Mouse (Mus musculus): ENCODE results near the gene Tle3. TPM values are rescaled to one million over a fixed set of nuclear protein-coding genes. Genes with fewer than 3 reads are reported as not detected.

The Tle3 gene
- polyA plus RNA-seq, 1 experiment from 2014 or later, result 15.9 TPM

DNA sequence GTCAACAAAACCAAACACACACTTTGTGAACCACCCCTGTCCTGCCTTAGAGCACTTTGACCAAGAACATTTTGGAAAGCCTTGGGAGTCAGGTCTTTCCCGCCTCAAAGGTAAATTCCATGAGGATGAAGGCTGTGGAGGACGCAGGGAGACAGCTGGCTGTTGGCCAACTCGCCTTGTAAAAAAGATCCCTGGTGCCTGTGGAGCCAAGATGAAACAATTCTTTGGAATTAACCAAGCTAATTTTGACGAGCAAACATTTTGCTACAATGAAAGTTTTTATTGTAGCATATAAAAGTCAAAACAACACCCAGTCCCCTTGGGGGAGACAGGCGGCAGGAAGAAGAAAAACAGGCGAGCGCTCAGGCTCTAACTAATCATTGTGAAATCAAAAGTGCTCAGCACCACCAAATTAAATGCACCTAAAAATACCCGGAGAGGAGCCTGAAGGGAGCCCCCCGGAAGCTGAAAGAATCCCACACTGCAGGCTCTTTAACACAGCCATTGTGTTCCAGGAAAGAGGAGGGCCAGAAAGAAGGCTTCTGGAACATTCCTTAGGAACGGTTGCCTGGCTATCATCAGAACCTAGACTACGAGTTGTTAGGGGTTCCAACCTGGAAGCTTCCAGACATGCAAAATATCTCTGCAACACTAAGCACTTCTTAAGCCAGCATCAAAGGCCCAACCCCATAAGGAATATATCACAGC is 69.2 kb downstream of the Tle3 start:
- H3K9me3 ChIP-seq (ENCODE audit: control insufficient read depth, low read length), result no peaks in the 10 kb centered on the region
- 52% methylated on average over 11 of the region's 11 CpGs for WGBS
- no peaks in the 10 kb centered on the region for H3K36me3 ChIP-seq (ENCODE audit: control insufficient read depth, insufficient read depth, low read length)
- ATAC-seq, result no peak
- H3K27ac ChIP-seq (ENCODE audit: low read length), result no peak overlapping the region
- no peak overlapping the region for H3K4me3 ChIP-seq (ENCODE audit: low read length)
- H3K4me2 ChIP-seq (ENCODE audit: low read depth, low read length), result no peak overlapping the region
- no peak overlapping the region for H3K9ac ChIP-seq (ENCODE audit: low read depth, low read length)
- H3K27me3 ChIP-seq (replicated peaks; ENCODE audit: control insufficient read depth, insufficient read depth, low read length), result no peaks in the 10 kb centered on the region
- no peaks in the 10 kb centered on the region for H3K4me1 ChIP-seq (ENCODE audit: control insufficient read depth, insufficient read depth, low read length)

DNA sequence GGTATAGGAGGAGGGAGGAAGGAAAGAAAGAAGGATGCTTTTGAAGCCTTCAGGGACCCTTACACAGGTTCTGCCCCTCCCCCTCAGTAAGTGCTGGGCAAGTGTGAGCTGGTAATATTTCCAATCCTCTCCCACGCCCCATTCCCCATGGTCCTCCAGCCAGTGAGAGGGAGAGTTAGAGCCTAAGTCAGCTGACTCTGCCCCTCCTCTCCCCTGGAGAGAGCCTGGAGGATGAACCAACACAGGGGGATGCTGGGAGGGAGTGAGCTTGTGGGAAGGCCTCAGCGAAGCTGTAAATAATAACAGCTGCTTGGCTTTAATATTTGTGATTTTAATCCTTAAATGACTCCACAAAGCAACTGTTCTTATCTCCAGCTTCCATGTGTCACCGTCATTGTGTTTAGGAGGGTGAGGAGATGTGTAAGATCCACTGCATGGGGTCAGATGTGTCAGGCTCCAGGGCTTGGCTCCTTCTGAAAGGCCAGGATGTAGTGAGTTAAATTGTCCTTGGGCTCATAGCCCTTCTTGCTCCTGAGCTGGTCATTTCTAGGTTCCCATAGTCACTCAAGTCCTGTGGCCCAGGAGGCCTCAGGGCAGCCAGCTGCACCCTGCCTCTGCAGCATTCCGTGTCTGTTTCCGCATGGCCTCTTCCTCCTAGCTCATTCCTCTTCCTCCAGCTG is 70.9 kb downstream of the Tle3 start:
- Histone ChIP-seq H3K9ac (ENCODE audit: low read depth, low read length) (no peak overlapping the region), H3K36me3 (ENCODE audit: control insufficient read depth, insufficient read depth, low read length) (no peaks in the 10 kb centered on the region), H3K4me3 (ENCODE audit: low read length) (no peak overlapping the region), H3K27ac (ENCODE audit: low read length) (no peak overlapping the region), H3K4me2 (ENCODE audit: low read depth, low read length) (no peak overlapping the region), H3K27me3 (replicated peaks; ENCODE audit: control insufficient read depth, insufficient read depth, low read length) (no peaks in the 10 kb centered on the region), H3K9me3 (ENCODE audit: control insufficient read depth, low read length) (no peaks in the 10 kb centered on the region), H3K4me1 (ENCODE audit: control insufficient read depth, insufficient read depth, low read length) (no peaks in the 10 kb centered on the region)
- WGBS, result 50% methylated on average over 5 of the region's 5 CpGs
- no peak for ATAC-seq

DNA sequence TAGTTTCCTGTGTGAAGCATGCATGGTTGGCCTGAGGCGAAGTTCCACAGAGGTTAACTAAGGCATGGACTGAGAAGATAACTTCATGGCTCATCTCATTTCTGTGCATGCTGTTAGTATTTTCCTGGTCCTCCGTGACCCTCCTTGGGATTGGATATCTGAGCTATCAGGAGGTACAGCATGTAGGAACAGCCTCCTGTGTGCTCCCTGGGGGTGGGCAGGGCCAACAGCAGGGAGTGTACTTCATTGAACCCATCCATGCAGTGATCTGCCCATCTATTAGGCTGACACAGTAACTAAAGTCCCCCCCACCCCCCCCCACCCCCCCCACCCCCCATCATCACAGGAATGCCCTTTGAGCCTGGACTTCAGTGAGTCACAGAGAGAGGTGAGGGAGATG is 73.0 kb downstream of the Tle3 start:
- Histone ChIP-seq H3K27ac (ENCODE audit: low read length) (no peak overlapping the region), H3K27me3 (replicated peaks; ENCODE audit: control insufficient read depth, insufficient read depth, low read length) (no peaks in the 10 kb centered on the region), H3K36me3 (ENCODE audit: control insufficient read depth, insufficient read depth, low read length) (no peaks in the 10 kb centered on the region), H3K9me3 (ENCODE audit: control insufficient read depth, low read length) (no peaks in the 10 kb centered on the region), H3K4me3 (ENCODE audit: low read length) (no peak overlapping the region), H3K4me1 (ENCODE audit: control insufficient read depth, insufficient read depth, low read length) (no peaks in the 10 kb centered on the region), H3K4me2 (ENCODE audit: low read depth, low read length) (no peak overlapping the region), H3K9ac (ENCODE audit: low read depth, low read length) (no peak overlapping the region)
- WGBS, result 87% methylated on average over 2 of the region's 2 CpGs
- no peak for ATAC-seq

DNA sequence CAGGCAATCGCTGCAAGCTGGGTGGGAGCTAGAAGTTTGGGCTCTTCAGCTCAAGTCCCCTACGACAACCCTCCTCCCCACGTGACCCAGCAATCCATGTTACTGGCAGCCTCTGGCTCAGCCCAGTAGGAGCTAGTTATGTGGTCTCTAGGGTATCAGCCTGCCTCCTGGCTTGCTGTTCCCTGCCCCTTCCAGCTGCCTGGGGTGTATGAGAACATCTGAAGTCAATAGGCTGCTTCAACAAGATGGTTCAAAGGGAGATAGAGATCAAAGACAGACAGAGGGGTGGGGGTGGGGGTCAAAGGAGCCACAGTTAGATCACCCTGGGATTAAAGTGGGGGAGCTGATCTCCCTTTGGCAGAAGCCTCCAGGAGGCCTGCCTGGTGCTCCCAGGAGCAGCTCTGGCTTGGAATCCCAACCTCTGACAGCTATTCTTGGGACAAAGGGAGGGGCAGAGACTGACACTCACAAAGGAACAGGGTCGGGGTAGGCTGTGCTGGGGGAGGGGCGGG is 73.6 kb downstream of the Tle3 start:
- ATAC-seq, result no peak
- WGBS, result 28% methylated on average over 5 of the region's 5 CpGs

DNA sequence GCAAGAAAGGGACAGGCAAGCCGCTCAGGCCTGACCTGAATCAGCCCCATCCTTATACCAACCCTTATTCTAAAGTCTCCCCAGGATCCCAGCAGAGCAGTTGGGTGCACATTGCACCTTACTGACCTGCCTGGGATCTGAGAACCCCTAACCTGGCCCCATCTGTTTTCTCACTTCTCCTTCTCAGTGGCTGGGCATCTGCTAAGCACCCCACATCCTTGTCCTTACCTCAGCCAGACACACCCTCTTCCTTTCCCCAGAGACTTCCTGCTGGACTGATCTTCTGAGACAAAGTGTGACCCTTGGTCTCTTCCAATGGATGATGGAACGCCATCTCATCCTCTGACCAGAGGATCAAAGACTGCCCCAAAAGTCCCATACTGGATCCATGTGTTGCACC is 74.8 kb downstream of the Tle3 start:
- Histone ChIP-seq H3K27ac (ENCODE audit: low read length) (no peak overlapping the region), H3K9ac (ENCODE audit: low read depth, low read length) (no peak overlapping the region), H3K9me3 (ENCODE audit: control insufficient read depth, low read length) (no peaks in the 10 kb centered on the region), H3K4me2 (ENCODE audit: low read depth, low read length) (no peak overlapping the region), H3K4me1 (ENCODE audit: control insufficient read depth, insufficient read depth, low read length) (no peaks in the 10 kb centered on the region), H3K27me3 (replicated peaks; ENCODE audit: control insufficient read depth, insufficient read depth, low read length) (no peaks in the 10 kb centered on the region), H3K36me3 (ENCODE audit: control insufficient read depth, insufficient read depth, low read length) (no peaks in the 10 kb centered on the region), H3K4me3 (ENCODE audit: low read length) (no peak overlapping the region)
- ATAC-seq, result no peak
- 84% methylated on average over 2 of the region's 2 CpGs for WGBS

More for the DNA sequence above, 73.6 kb downstream of the Tle3 start:
- H3K4me2 ChIP-seq (ENCODE audit: low read depth, low read length), result no peak overlapping the region
- no peaks in the 10 kb centered on the region for H3K27me3 ChIP-seq (replicated peaks; ENCODE audit: control insufficient read depth, insufficient read depth, low read length)
- H3K9ac ChIP-seq (ENCODE audit: low read depth, low read length), result no peak overlapping the region
- no peaks in the 10 kb centered on the region for H3K4me1 ChIP-seq (ENCODE audit: control insufficient read depth, insufficient read depth, low read length)
- H3K27ac ChIP-seq (ENCODE audit: low read length), result no peak overlapping the region
- H3K4me3 ChIP-seq (ENCODE audit: low read length), result no peak overlapping the region
- H3K36me3 ChIP-seq (ENCODE audit: control insufficient read depth, insufficient read depth, low read length), result no peaks in the 10 kb centered on the region
- no peaks in the 10 kb centered on the region for H3K9me3 ChIP-seq (ENCODE audit: control insufficient read depth, low read length)

DNA sequence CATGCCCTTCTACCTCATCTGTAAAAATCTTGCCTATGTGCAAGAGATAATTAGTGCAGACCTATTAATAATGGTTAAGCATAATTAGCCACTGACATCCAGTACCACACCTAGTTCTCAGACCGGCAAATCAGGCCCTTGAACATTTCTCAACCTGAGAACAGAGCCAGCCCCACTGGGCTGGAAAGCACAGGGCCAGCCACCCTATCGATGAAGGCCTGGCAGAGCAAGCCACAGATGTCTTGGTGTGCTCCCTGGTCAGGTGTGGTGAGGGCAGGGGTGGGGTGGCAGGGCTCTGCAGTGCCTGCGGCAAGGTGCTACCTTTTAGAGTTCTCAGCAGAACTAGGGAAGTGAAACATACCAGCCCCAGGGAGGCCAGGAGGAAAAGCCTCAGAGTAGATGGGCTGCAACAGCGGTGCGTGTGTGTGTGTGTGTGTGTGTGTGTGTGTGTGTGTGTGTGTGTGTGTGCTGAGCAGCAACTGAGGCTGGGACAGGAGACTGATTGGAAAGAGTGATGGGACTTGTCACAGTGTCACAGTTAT is 77.3 kb downstream of the Tle3 start:
- Histone ChIP-seq H3K27ac (ENCODE audit: low read length) (no peak overlapping the region), H3K36me3 (ENCODE audit: control insufficient read depth, insufficient read depth, low read length) (no peaks in the 10 kb centered on the region), H3K4me1 (ENCODE audit: control insufficient read depth, insufficient read depth, low read length) (no peaks in the 10 kb centered on the region), H3K4me2 (ENCODE audit: low read depth, low read length) (no peak overlapping the region), H3K9me3 (ENCODE audit: control insufficient read depth, low read length) (no peaks in the 10 kb centered on the region), H3K9ac (ENCODE audit: low read depth, low read length) (no peak overlapping the region), H3K4me3 (ENCODE audit: low read length) (no peak overlapping the region), H3K27me3 (replicated peaks; ENCODE audit: control insufficient read depth, insufficient read depth, low read length) (no peaks in the 10 kb centered on the region)
- 63% methylated on average over 5 of the region's 5 CpGs for WGBS
- ATAC-seq, result no peak

DNA sequence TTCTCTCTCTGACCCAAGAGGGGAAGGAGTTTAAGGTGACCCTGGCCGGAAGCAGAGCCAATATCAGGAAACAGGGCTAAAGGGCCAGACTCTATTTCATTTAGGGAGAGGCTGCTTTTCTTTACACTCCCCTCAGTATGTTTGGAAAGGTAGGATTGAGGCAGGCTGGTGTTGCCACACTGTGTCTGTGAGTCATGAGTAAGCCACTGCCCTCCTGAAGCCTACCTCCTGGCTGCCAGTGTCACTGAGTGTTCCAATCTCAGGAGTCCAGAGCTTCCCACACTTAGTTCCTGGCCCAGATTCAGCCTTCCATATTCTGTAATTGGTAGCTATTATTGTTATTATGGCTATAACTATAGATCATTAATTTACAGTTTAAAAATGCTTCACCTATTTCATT is 79.9 kb downstream of the Tle3 start:
- WGBS, result 71% methylated on average over 1 of the region's 1 CpGs
- ATAC-seq, result no peak
- H3K27me3 ChIP-seq (replicated peaks; ENCODE audit: control insufficient read depth, insufficient read depth, low read length), result no peaks in the 10 kb centered on the region
- H3K4me3 ChIP-seq (ENCODE audit: low read length), result no peak overlapping the region
- H3K27ac ChIP-seq (ENCODE audit: low read length), result no peak overlapping the region
- 0 out of 2 replicates have a peak, but pooled peaks cover 3% of the 10 kb centered on the region for H3K4me1 ChIP-seq (ENCODE audit: control insufficient read depth, insufficient read depth, low read length)
- no peak overlapping the region for H3K4me2 ChIP-seq (ENCODE audit: low read depth, low read length)
- H3K36me3 ChIP-seq (ENCODE audit: control insufficient read depth, insufficient read depth, low read length), result no peaks in the 10 kb centered on the region
- H3K9ac ChIP-seq (ENCODE audit: low read depth, low read length), result no peak overlapping the region
- H3K9me3 ChIP-seq (ENCODE audit: control insufficient read depth, low read length), result no peaks in the 10 kb centered on the region

DNA sequence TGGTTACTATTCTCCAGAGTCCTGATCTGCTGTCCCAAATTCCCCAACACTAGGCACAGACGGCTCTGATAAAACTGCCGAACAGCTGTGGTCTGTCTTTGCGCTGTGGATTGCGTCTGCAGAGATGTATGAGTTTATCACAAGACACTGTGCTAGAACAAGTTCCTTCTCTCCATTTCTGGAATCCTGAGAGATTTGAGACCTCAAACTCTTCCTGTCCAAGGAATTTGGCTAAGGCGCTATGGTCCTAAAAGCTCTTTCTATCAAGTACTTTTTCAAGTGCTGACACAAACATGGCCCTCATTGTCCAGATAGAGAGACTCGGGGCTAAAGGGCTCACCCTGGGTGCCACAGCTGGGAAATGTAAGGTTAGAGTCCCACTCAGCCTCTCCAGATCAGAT is 83.7 kb downstream of the Tle3 start:
- Histone ChIP-seq H3K27me3 (replicated peaks; ENCODE audit: control insufficient read depth, insufficient read depth, low read length) (peaks cover 8% of the 10 kb centered on the region; the same call in 1 of the 2 replicates), H3K4me2 (ENCODE audit: low read depth, low read length) (no peak overlapping the region), H3K4me1 (ENCODE audit: control insufficient read depth, insufficient read depth, low read length) (0 out of 2 replicates have a peak, but pooled peaks cover 3% of the 10 kb centered on the region), H3K36me3 (ENCODE audit: control insufficient read depth, insufficient read depth, low read length) (no peaks in the 10 kb centered on the region), H3K27ac (ENCODE audit: low read length) (no peak overlapping the region), H3K4me3 (ENCODE audit: low read length) (no peak overlapping the region), H3K9ac (ENCODE audit: low read depth, low read length) (no peak overlapping the region), H3K9me3 (ENCODE audit: control insufficient read depth, low read length) (no peaks in the 10 kb centered on the region)
- 51% methylated on average over 6 of the region's 6 CpGs for WGBS
- no peak for ATAC-seq

DNA sequence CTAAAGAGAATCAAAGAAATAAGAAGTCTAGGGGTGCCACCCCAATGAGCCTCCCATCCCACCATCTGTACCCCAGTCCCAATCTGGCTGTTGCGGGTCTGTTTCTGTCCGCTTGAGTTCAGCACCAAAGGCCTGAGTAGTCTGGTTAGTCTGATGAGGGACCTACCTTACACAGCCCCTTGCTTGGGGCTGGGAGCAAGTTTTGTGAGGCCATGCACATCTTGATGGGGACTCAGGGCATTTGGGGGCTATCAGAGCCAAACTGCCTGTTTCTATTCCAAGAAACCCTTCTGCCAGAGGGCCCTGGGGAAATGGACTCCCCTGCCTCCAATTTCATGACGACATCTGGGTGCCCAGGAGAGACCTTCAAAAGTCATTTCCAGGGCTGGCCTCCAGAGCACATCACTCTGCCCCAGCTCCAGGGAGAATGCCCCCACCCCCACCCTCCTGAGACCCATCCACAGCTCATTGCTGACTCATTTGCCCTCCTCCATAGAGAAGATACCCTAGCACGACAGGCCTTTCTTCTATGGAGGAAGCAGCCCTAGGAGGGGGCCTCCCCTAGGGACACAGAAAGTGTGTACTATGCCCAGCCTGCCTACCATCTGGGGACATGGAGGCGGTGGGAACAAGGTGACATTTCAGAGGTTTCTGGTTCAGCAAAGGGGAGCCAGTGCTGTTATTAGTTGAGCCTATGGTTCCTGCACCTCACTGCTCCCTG is 84.4 kb downstream of the Tle3 start:
- 0 out of 2 replicates have a peak, but pooled peaks cover 3% of the 10 kb centered on the region for H3K4me1 ChIP-seq (ENCODE audit: control insufficient read depth, insufficient read depth, low read length)
- 75% methylated on average over 5 of the region's 5 CpGs for WGBS
- no peak overlapping the region for H3K4me3 ChIP-seq (ENCODE audit: low read length)

More for the DNA sequence above, 84.4 kb downstream of the Tle3 start:
- no peaks in the 10 kb centered on the region for H3K9me3 ChIP-seq (ENCODE audit: control insufficient read depth, low read length)
- no peaks in the 10 kb centered on the region for H3K36me3 ChIP-seq (ENCODE audit: control insufficient read depth, insufficient read depth, low read length)
- no peak for ATAC-seq
- no peak overlapping the region for H3K9ac ChIP-seq (ENCODE audit: low read depth, low read length)
- H3K27me3 ChIP-seq (replicated peaks; ENCODE audit: control insufficient read depth, insufficient read depth, low read length), result peaks cover 8% of the 10 kb centered on the region; the same call in 1 of the 2 replicates
- no peak overlapping the region for H3K27ac ChIP-seq (ENCODE audit: low read length)
- no peak overlapping the region for H3K4me2 ChIP-seq (ENCODE audit: low read depth, low read length)

Measured in intestine, embryonic 16.5 days (tissue).